Mouse (Mus musculus) heart, embryonic 10.5 days (tissue): ENCODE data around the gene Gm20696. TPM values are rescaled to one million over a fixed set of nuclear protein-coding genes. Genes with fewer than 3 reads are reported as not detected.

ENCODE experiments used
- DNase-seq: peaks from one replicate; pipeline ENCODE4 v3.0.0-alpha.2; 2017; ENCODE audit warnings: low spot score
- H3K27ac ChIP-seq: fragments of 300-500 bp; sonication (generic); 2 replicates; pipeline ENCODE4 v1.5.1; 2016; ENCODE audit warnings: mild to moderate bottlenecking
- H3K27me3 ChIP-seq: fragments of 300-500 bp; sonication (generic); 2 replicates; pipeline ENCODE4 v1.6.1; 2016; ENCODE audit warnings: mild to moderate bottlenecking; ENCODE audit not compliant: poor library complexity, insufficient read depth, severe bottlenecking
- H3K36me3 ChIP-seq: fragments of 300-500 bp; sonication (generic); 2 replicates; pipeline ENCODE4 v1.6.1; 2016; ENCODE audit warnings: mild to moderate bottlenecking, moderate library complexity
- H3K4me1 ChIP-seq: fragments of 300-500 bp; sonication (generic); 2 replicates; pipeline ENCODE4 v1.6.1; 2016; ENCODE audit warnings: mild to moderate bottlenecking
- H3K4me3 ChIP-seq: fragments of 300-500 bp; sonication (generic); 2 replicates; pipeline ENCODE4 v1.5.1; 2016; ENCODE audit warnings: mild to moderate bottlenecking, moderate library complexity
- H3K9me3 ChIP-seq: fragments of 300-500 bp; sonication (generic); 2 replicates; pipeline ENCODE4 v1.6.1; 2016; ENCODE audit warnings: mild to moderate bottlenecking, moderate library complexity
- WGBS: fragments of 180-500 bp; shearing (Covaris S2); methylation state at CpG from one replicate; pipeline ENCODE4 v1.1.7; 2016; 5-methylcytosine and 5-hydroxymethylcytosine counted together
- polyA plus RNA-seq: library from polyadenylated mRNA; unstranded; fragments of >200 nt; fragmentation: Nextera tagmentation; extraction: Ambion mirVana; gene quantifications from 2 replicates; pipeline ENCODE4 v1.2.1, GENCODE M21; 2016

Gene Gm20696
- polyA plus RNA-seq, 1 experiment from 2014 or later: 3.4 TPM

DNA sequence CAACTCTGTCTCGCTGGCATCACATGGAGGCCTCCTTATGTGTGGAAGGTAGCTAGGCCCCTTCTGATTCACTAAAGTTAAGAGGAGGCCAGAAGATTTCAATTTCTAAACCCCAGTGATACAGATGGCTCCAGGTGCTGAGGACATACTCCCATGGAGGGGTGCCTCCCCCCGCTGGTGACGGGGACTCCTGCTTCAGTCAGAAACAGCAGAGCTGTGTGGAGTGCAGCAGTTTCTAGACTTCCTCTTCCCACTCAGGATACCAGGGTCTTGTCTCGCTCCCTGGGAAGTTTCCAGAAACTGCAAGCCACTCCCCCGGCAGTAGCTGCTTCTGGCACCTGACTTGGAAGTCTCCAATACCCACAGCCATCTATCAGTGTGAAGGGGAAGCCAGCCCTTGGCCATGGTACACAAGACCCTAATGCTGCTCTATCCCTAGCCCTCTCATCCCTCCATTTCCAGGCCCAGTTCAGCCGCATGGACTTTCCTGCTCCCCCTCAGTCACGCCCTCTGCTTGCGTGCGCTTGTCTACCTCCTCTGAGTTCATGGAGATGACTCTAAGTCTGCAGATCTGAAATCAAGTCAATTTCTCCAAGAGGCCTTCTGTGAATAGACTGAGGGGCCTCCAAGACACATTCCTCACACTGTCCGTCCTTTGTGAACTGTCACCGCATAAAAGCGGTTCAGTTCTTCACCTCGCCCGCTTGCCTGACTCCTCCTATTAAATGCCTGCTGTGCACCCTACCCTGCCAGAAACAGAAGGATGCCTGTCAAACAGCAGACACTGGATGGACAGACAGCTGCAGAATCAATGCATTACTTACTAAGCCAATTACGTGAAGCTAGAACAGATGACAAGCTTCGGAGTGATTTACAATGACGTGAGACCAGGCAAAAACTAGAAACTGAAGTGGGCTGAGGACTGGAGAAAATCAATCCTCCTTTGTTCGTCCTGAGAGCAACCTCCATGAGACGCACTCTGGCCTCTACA is 346.9 kb downstream of the Gm20696 start:
- Histone ChIP-seq H3K27ac (peak overlapping the region; percentile 47), H3K4me1 (peaks cover 21% of the 10 kb centered on the region), H3K36me3 (no peaks in the 10 kb centered on the region), H3K4me3 (no peak overlapping the region), H3K27me3 (no peaks in the 10 kb centered on the region), H3K9me3 (no peaks in the 10 kb centered on the region)
- peak; percentile 59 for DNase-seq
- WGBS: 83% methylated on average over 19 of the region's 19 CpGs

DNA sequence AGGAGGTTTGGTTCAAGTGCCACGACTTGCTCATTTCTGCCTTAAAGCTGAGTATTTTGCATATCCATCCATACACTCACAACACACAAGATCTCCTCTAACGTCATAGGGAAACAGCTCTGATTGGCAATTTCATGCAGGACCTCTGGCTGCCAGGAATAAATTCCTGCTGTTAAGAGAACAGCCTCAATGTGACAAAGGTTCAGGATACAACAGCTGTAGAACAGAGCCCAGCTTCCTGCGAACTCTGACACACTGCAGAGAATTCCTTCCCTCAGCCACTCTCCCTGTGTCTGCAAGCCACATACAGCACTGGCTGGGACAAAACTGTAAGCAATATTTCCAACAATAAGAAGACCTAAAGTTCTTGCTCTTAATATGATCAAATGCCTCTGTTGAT is 351.9 kb downstream of the Gm20696 start:
- 55% methylated on average over 3 of the region's 3 CpGs for WGBS
- H3K36me3 ChIP-seq: no peaks in the 10 kb centered on the region
- H3K27ac ChIP-seq: no peak overlapping the region
- H3K9me3 ChIP-seq: no peaks in the 10 kb centered on the region
- H3K4me1 ChIP-seq: peaks cover 28% of the 10 kb centered on the region
- no peak overlapping the region for H3K4me3 ChIP-seq
- no peak for DNase-seq
- H3K27me3 ChIP-seq: no peaks in the 10 kb centered on the region

DNA sequence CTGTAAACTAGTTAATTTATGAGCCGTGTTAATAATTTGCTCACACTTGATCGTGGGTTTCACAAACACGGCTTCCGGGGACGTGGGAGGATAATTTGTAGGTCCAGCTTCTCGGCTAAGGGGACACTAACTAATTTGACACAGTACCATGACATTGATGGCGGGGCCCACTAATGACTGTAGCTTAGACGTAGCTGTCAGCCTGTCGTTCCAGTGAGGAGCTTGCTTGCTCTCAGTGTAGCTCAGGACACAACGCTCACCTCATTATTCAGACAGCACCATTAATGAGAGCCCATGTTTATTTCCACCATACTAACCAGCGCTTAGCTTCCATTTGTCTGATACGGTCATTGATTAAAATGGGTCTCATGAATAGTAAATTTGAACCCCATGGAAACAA is 356.1 kb downstream of the Gm20696 start:
- DNase-seq: no peak
- 85% methylated on average over 12 of the region's 12 CpGs for WGBS
- Histone ChIP-seq H3K4me3 (no peak overlapping the region), H3K27ac (no peak overlapping the region), H3K9me3 (no peaks in the 10 kb centered on the region), H3K4me1 (peaks cover 20% of the 10 kb centered on the region), H3K27me3 (no peaks in the 10 kb centered on the region), H3K36me3 (no peaks in the 10 kb centered on the region)

DNA sequence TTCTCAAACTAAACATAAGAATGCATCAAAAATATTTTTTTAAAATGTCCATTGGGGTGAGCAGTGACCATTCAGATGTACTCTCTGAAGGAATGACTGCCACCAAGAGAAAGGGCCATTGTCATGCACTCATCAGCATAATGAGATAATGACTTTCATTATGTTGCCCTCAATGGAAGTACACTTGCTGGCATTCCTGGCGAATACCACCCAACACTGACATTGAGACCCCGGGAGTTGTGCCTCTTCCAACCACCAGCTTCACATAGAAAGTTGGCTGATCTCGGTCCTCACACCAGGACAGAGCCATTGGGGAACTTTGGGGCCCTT is 356.5 kb downstream of the Gm20696 start:
- peaks cover 20% of the 10 kb centered on the region for H3K4me1 ChIP-seq
- no peak for DNase-seq
- no peaks in the 10 kb centered on the region for H3K27me3 ChIP-seq
- H3K36me3 ChIP-seq: no peaks in the 10 kb centered on the region
- WGBS: 91% methylated on average over 3 of the region's 3 CpGs
- H3K4me3 ChIP-seq: no peak overlapping the region
- H3K9me3 ChIP-seq: no peaks in the 10 kb centered on the region
- no peak overlapping the region for H3K27ac ChIP-seq

DNA sequence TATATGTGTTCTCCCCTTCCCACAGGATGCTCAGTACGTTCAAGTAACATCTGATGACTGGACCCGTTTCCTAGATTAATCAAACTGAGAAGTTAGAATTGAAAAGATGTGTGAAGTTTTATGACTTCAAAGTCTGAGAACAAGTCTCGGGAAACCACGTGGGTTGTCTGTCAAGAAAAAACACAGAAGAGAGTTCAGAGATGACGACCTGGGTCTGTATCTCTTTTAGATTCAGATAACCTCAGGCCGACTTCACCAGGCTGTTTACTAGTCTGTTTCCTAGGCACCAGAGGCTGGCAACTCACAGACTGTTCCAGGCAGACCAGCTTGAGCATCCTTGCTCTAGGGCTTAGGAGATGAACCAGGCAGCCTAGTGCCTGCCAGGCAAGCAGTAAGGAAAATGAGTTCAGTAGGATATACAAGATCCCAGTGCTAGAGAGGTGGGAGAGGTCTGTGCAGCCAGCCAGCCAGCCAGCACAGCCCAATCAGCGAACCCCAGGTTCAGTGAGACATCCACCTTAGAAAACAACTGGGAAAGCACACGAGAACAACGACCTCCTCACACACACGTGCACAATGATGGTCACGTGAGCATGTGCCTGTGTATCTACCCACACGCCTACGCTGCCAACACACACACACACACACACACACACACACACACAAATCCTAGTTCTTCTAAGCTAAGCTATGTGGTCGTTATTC is 357.0 kb downstream of the Gm20696 start:
- DNase-seq: no peak
- H3K4me1 ChIP-seq: peaks cover 20% of the 10 kb centered on the region
- H3K36me3 ChIP-seq: no peaks in the 10 kb centered on the region
- no peaks in the 10 kb centered on the region for H3K9me3 ChIP-seq
- no peak overlapping the region for H3K4me3 ChIP-seq
- no peaks in the 10 kb centered on the region for H3K27me3 ChIP-seq
- 62% methylated on average over 14 of the region's 14 CpGs for WGBS
- no peak overlapping the region for H3K27ac ChIP-seq

DNA sequence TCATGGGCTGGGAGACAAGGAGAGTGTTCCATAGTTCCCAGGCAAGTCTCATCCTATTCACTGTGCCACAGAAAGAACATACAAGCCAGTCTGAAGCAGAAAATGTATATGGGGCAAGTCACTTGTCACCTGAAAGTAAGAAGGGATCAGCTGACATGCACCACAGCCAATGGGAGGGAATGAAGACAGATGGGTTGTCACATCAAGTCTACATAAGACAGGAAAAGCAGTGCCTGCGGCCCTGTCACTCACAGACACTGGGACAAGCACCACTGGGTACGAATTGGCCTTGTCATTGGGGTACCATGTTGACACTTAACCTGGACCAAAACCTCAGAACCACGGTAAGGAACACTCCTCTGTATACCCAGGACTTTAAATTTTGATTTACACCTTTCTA is 360.8 kb downstream of the Gm20696 start:
- Histone ChIP-seq H3K4me3 (no peak overlapping the region), H3K9me3 (no peaks in the 10 kb centered on the region), H3K27me3 (no peaks in the 10 kb centered on the region), H3K36me3 (no peaks in the 10 kb centered on the region), H3K4me1 (peaks cover 21% of the 10 kb centered on the region), H3K27ac (no peak overlapping the region)
- no peak for DNase-seq
- WGBS: 76% methylated on average over 3 of the region's 3 CpGs

DNA sequence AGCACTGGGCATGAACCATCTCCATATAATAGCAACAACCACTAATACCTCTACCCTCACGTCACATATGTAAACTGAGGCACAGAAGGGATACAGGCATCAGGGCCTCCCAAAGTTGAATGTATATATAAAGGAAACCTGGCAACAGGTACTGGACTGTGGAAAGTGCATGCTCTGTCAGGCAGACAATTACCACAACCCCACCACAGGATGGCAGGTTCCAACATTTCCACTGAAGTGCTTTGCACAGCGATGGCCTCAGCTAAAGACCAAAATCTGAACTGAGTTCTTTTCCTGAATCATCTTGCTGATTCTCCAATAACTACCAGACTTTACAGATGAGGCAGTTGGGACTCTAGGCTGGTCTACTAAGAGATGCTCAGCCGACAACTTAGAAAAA is 361.4 kb downstream of the Gm20696 start:
- no peak for DNase-seq
- Histone ChIP-seq H3K27me3 (no peaks in the 10 kb centered on the region), H3K27ac (no peak overlapping the region), H3K9me3 (no peaks in the 10 kb centered on the region), H3K4me3 (no peak overlapping the region), H3K4me1 (peaks cover 20% of the 10 kb centered on the region), H3K36me3 (no peaks in the 10 kb centered on the region)
- 87% methylated on average over 3 of the region's 3 CpGs for WGBS

DNA sequence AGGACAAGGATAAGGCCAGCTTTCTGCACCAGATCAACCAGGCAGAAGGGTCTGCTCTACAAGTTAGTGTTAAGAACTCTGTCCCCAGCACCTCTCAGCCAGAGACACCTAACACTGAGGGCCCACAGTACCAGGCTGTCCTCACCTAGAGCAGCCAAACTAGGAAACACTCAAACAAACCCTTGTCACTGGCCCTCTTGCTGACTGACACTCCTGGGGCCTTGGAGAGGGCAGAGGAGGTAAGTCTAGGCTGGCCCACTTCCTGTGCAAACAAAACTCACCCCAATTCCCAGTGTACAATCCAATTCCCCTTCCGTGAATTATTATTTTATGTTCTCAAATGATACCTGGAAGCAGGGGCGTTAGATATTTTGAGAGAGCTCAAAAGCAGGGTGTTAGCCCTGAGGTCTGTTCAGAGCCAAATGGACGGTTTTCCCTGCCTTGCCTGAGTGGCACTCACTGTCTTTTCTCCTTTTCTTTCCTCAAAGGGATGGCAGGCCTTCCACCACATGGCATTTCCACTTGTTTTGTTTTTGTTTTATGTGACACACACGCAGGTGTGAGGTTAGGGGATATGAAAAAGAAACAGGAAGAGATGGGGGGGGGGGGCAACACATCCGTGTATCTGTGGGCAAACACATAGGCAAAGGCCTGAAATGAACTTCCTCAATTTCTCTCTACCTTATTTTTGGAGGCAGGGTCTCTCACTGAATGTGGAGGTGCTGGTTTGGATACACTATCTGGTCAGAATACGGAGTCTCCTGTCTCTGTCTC is 363.7 kb downstream of the Gm20696 start:
- Histone ChIP-seq H3K9me3 (no peaks in the 10 kb centered on the region), H3K4me3 (no peak overlapping the region), H3K36me3 (no peaks in the 10 kb centered on the region), H3K27ac (peak overlapping the region; percentile 42; the same call in 1 of the 2 replicates), H3K4me1 (peaks cover 13% of the 10 kb centered on the region), H3K27me3 (no peaks in the 10 kb centered on the region)
- DNase-seq: no peak
- WGBS: 81% methylated on average over 6 of the region's 6 CpGs

DNA sequence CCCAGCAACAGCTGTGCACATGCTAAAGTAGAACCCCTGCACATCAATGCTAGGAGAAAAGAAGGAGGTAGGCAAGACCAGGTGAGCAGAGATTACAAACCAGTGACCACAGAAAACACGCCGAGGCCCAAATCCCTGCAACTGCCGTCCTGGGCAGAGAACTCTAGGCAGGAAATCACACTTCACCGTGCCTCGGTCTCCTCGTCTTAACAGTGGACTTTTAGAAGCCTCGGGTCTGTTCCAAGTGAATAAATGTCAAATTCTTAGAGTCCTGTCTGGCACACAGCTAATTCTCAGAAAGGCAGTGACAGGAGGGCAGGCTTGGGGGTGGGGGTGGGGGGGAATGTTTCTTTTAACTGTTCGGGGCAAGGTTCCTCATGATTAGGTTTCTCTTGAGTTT is 364.7 kb downstream of the Gm20696 start:
- Histone ChIP-seq H3K4me1 (peaks cover 13% of the 10 kb centered on the region), H3K4me3 (no peak overlapping the region), H3K27ac (peak overlapping the region; percentile 42; the same call in 1 of the 2 replicates), H3K27me3 (no peaks in the 10 kb centered on the region), H3K9me3 (no peaks in the 10 kb centered on the region), H3K36me3 (no peaks in the 10 kb centered on the region)
- no peak for DNase-seq
- 70% methylated on average over 8 of the region's 8 CpGs for WGBS

DNA sequence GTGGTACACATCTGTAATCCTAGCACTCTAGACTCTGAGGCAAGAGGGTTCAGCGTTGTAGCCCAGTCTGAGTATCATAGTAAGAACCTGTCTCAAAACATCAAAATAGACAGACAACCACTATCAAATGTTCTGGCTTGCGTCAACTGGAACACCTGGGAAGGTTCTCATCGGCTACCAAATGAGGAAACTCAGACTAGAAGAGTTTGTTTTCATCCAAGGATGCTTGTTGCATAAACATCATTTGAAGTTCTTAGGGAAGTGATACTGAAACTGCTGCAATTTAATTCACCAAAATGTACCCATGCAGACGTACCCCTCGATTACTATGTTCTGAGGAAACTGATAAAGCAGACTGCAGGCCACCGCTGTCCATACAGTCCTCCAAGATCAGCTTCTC is 366.4 kb downstream of the Gm20696 start:
- Histone ChIP-seq H3K9me3 (no peaks in the 10 kb centered on the region), H3K4me3 (no peak overlapping the region), H3K27ac (no peak overlapping the region), H3K36me3 (no peaks in the 10 kb centered on the region), H3K4me1 (peaks cover 15% of the 10 kb centered on the region), H3K27me3 (no peaks in the 10 kb centered on the region)
- no peak for DNase-seq
- WGBS: 83% methylated on average over 6 of the region's 6 CpGs

DNA sequence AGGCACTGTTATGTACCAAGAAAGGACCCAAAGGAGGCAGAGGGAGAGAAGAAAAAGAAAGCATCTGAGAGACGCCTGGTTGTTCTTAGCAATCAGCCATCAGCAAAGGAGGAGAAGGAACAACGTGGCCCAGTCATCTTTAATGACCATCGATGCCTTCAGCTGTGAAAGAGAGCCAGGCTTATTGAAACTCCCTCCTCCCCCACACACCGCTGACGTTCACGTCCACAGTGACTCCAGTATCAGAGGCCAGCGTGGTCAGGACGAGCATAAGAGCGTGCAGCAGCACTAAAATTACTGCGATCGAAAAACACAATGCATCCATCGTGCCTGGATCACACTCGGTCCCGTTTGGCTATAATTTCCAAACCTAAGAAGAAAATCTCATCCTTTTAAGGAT is 367.4 kb downstream of the Gm20696 start:
- Histone ChIP-seq H3K27me3 (no peaks in the 10 kb centered on the region), H3K36me3 (no peaks in the 10 kb centered on the region), H3K4me3 (no peak overlapping the region), H3K4me1 (peaks cover 15% of the 10 kb centered on the region), H3K27ac (no peak overlapping the region), H3K9me3 (no peaks in the 10 kb centered on the region)
- no peak for DNase-seq
- 79% methylated on average over 14 of the region's 14 CpGs for WGBS

DNA sequence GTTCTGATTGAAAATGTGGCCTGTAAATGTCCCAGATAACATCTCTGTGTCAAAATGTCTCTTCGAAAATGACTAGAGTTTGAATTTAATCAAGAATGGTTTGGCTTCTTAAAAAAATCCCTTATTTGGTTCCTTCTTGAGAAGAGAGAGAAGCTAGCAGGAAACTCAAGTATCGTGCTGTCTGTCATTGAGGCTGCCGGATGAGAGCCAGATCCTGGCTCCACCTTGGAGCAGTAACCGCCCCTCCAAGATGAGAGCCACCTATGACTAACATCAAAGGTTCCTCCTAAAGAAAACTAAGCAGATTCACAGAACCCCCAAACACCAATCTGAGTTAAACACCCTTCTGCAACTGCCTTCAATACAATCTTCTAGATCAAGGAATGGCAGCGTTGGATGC is 369.1 kb downstream of the Gm20696 start:
- H3K4me1 ChIP-seq: peaks cover 19% of the 10 kb centered on the region
- no peak for DNase-seq
- H3K4me3 ChIP-seq: no peak overlapping the region
- no peaks in the 10 kb centered on the region for H3K36me3 ChIP-seq
- H3K9me3 ChIP-seq: no peaks in the 10 kb centered on the region
- H3K27ac ChIP-seq: no peak overlapping the region
- no peaks in the 10 kb centered on the region for H3K27me3 ChIP-seq
- 73% methylated on average over 5 of the region's 5 CpGs for WGBS

DNA sequence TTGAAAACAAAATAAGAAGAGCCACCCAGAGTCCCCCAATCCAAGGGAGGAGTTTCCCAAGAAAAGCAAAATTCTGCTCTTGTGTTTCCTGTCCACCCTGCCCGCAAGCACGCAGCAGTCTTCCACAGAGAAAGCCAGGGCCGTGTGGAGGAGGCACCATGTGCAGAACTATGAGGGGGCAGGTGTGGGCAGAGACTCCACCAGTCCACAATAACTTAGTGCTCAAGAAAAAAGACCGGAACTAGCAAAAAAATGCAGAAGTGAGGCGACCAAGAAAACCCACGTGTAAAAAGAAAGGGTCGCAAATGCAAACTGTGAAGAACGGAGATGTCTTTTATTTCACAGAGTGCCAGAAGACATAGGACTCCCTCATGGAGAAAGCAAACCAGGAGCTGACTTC is 371.1 kb downstream of the Gm20696 start:
- H3K4me3 ChIP-seq: no peak overlapping the region
- H3K36me3 ChIP-seq: no peaks in the 10 kb centered on the region
- no peaks in the 10 kb centered on the region for H3K9me3 ChIP-seq
- DNase-seq: no peak
- no peaks in the 10 kb centered on the region for H3K27me3 ChIP-seq
- 80% methylated on average over 8 of the region's 8 CpGs for WGBS
- H3K4me1 ChIP-seq: peaks cover 11% of the 10 kb centered on the region
- H3K27ac ChIP-seq: no peak overlapping the region
